ENCODE assay signal across 8 mouse cellular contexts in the genomic region with DNA sequence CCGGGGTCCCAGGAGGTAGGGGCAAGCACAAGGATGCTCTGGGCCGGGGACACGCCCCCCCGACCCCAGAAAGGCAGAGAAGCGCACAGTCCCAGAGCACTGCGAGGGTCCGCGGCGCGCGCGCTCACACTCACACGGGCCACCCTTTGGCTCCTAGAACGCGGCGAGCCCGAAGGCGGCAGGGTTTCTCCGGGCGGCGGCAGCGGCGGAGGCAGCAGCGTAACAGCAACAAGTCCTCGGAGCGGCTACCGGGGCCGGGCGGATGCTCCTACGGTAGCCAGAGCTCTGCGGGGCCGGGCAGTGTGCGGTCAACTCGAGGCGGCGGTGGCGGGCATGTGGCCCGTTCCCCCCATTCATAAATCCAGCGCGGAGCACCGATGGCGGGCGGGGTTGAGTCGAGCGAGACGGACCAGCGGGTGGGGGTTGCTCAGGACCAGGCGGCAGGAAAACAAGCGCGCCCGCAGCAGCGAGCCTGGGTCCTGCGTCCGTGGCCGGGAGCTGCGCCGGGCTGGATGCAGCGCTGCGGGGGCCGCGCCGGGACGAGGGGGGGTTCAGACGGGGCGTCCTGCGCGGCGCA. TPM values are rescaled to one million over a fixed set of nuclear protein-coding genes. Genes with fewer than 3 reads are reported as not detected.
DNase-seq lines count a peak whose midpoint lies in the region; ATAC-seq lines count a peak whose summit lies in the region.

A gene (minus strand): TSS at position 357 of the 577 bp plus-strand sequence.

- WGBS in kidney, embryonic 16.5 days: under 1% methylated on average over 67 of the region's 68 CpGs
- under 1% methylated on average over 63 of the region's 68 CpGs for WGBS in midbrain, embryonic 13.5 days

- peak; percentile 57 for ATAC-seq in kidney, embryonic 16.5 days (ENCODE audit: low FRiP score, low TSS enrichment)
- peak; percentile 52 for ATAC-seq in midbrain, embryonic 13.5 days

- peak; percentile 21 to 26 for DNase-seq in adrenal gland, adult 18-20 months (ENCODE audit: low spot score in 2 of 2)
- no peak for DNase-seq in adrenal gland, postnatal 14 days
- DNase-seq in urinary bladder, postnatal 14 days (ENCODE audit: low spot score): peak; percentile 26
- no peak for DNase-seq in urinary bladder, postnatal 4 days (ENCODE audit: low spot score in 2 of 2)
- DNase-seq in gastrocnemius, adult 8-10 months (ENCODE audit: low spot score in 2 of 2): no peak
- DNase-seq in frontal cortex, postnatal 25 days (ENCODE audit: low spot score in 2 of 2): no peak

- H3K4me3 ChIP-seq in kidney, embryonic 16.5 days (ENCODE audit: low read length): peak within 1 kb of the TSS; percentile 55
- H3K4me3 ChIP-seq in midbrain, embryonic 13.5 days (replicated peaks): peak within 1 kb of the TSS; percentile 63

- H3K27me3 ChIP-seq in kidney, embryonic 16.5 days (ENCODE audit: insufficient read depth, low read length): peaks cover 96% of the 10 kb centered on the region
- H3K27me3 ChIP-seq in midbrain, embryonic 13.5 days: peaks cover 99% of the 10 kb centered on the region

- no peaks in the 10 kb centered on the region for H3K9me3 ChIP-seq in kidney, embryonic 16.5 days (ENCODE audit: low read length)
- H3K9me3 ChIP-seq in midbrain, embryonic 13.5 days: no peaks in the 10 kb centered on the region

- peak within 1 kb of the TSS; percentile 41; the same call in 1 of the 2 replicates for H3K9ac ChIP-seq in kidney, embryonic 16.5 days (replicated peaks; ENCODE audit: low read length)
- H3K9ac ChIP-seq in midbrain, embryonic 13.5 days (replicated peaks): peak within 1 kb of the TSS; percentile 77

- H3K36me3 ChIP-seq in kidney, embryonic 16.5 days (ENCODE audit: insufficient read depth, low read length): no peaks in the 10 kb centered on the region
- no peaks in the 10 kb centered on the region for H3K36me3 ChIP-seq in midbrain, embryonic 13.5 days

- H3K4me2 ChIP-seq in kidney, embryonic 16.5 days (replicated peaks; ENCODE audit: low read depth, low read length): peak within 1 kb of the TSS; percentile 93
- peak within 1 kb of the TSS; percentile 99 for H3K4me2 ChIP-seq in midbrain, embryonic 13.5 days (replicated peaks)

- H3K27ac ChIP-seq in kidney, embryonic 16.5 days (ENCODE audit: low read length): no peak within 1 kb of the TSS
- no peak within 1 kb of the TSS for H3K27ac ChIP-seq in midbrain, embryonic 13.5 days

- H3K4me1 ChIP-seq in kidney, embryonic 16.5 days (ENCODE audit: insufficient read depth, low read length): peaks cover 23% of the 10 kb centered on the region
- peaks cover 29% of the 10 kb centered on the region for H3K4me1 ChIP-seq in midbrain, embryonic 13.5 days (replicated peaks)

RNA-seq across cellular contexts. Expression of the gene that starts here (rescaled TPM):
- 10 to 100 TPM in 1 of 2 experiments, 1 to 10 TPM in 1; 9.4 to 12.9 TPM for total RNA-seq in adrenal gland, adult 18-20 months (2021)
- 7.4 and 8.1 TPM in 2 replicates for total RNA-seq in adrenal gland, postnatal 14 days (2021)
- 10 to 100 TPM; 42.7 to 61.6 (median 50.2) TPM for total RNA-seq in gastrocnemius, adult 8-10 months (2022)
- polyA plus RNA-seq in kidney, embryonic 16.5 days (2015; fragmentation: Nextera tagmentation; extraction: Ambion mirVana): 0.15 and 0.24 TPM in 2 replicates
- polyA plus RNA-seq in midbrain, embryonic 13.5 days (2015; fragmentation: Nextera tagmentation; extraction: Ambion mirVana): 1.4 and 1.8 TPM in 2 replicates

Comparison
In these comparisons a context has a peak if more than half of its experiments do, and no peak if none do; other contexts are left out.
1. DNase-seq: peak in adrenal gland, adult 18-20 months (2 of 2) and urinary bladder, postnatal 14 days (single experiment); none in adrenal gland, postnatal 14 days (single experiment), urinary bladder, postnatal 4 days (0 of 2), gastrocnemius, adult 8-10 months (0 of 2) and frontal cortex, postnatal 25 days (0 of 2).
2. Peak in ATAC-seq, H3K4me3 ChIP-seq, H3K9ac ChIP-seq and H3K4me2 ChIP-seq in kidney, embryonic 16.5 days; RNA of the gene not detected or under 1 TPM.